Mouse (Mus musculus): ENCODE results near the gene Ptpdc1.

GRCm38 (mm10) chr13:48552181-48553090, 73.0 kb downstream of the Ptpdc1 start:
- TF ChIP-seq CTCF (IDR thresholded peaks at IDR 0.05) (no peak), POLR2A (IDR thresholded peaks at IDR 0.05; ENCODE audit: insufficient read depth, low read depth, low read length) (peak; percentile 81), EP300 (IDR thresholded peaks at IDR 0.05; ENCODE audit: insufficient read depth, low read depth, low read length) (peak; percentile 31; the same call in 1 of the 2 replicates)

All from heart, adult 2 months (tissue).